Mouse (Mus musculus): ENCODE results near the gene Spi1.
"Not testable (repeated sequence)": the region's sequence is repeated elsewhere in the genome, so short reads cannot be mapped to it uniquely, and the experiment has no call there.

Spi1 gene

DNA sequence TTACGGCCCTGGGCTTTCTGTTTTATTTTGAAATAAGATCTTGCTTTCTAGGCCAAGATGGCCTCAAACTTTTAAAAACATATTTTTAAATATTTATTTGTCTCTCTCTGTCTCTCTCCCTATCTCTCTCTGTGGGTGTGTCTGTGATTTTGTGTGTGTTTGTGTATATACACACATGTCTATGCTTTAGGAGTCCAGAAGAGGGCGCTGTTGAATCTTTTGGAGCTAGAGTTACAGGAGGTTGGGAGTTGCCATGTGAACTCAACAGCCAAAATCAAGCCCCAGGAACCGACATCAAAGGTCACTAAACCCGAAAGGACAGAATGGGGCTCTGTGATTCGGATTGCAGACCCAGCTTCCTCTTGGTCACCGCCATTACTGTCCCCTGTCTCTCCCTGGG is 28.2 kb downstream of the Spi1 start:
- Histone ChIP-seq H3K4me3 (replicated peaks; ENCODE audit: low read length) (no peak overlapping the region), H3K9me3 (ENCODE audit: low read length) (no peaks in the 10 kb centered on the region), H3K27me3 (ENCODE audit: insufficient read depth, low read length) (peaks cover 3% of the 10 kb centered on the region; the same call in 1 of the 2 replicates), H3K4me1 (replicated peaks; ENCODE audit: low read depth, low read length) (peaks cover 39% of the 10 kb centered on the region), H3K36me3 (ENCODE audit: insufficient read depth, low read length) (no peaks in the 10 kb centered on the region)
- no peak for TF ChIP-seq NANOG (IDR thresholded peaks at IDR 0.05; ENCODE audit: borderline replicate concordance, low read length)
- peak; percentile 64 for TF ChIP-seq CTCF (conservative IDR thresholded peaks at IDR 0.05; ENCODE audit: low read length)
- no peak for TF ChIP-seq POU5F1 (IDR thresholded peaks at IDR 0.05; ENCODE audit: borderline replicate concordance, low read length)

GRCm38 (mm10) chr2:91111832-91112231 is 29.6 kb downstream of the Spi1 start:
- H3K36me3 ChIP-seq (ENCODE audit: insufficient read depth, low read length); H3K4me3 ChIP-seq (replicated peaks; ENCODE audit: low read length); H3K9me3 ChIP-seq (ENCODE audit: low read length): not testable (repeated sequence)
- H3K27me3 ChIP-seq (ENCODE audit: insufficient read depth, low read length): peaks cover 15% of the 10 kb centered on the region
- H3K4me1 ChIP-seq (replicated peaks; ENCODE audit: low read depth, low read length): peaks cover 42% of the 10 kb centered on the region

DNA sequence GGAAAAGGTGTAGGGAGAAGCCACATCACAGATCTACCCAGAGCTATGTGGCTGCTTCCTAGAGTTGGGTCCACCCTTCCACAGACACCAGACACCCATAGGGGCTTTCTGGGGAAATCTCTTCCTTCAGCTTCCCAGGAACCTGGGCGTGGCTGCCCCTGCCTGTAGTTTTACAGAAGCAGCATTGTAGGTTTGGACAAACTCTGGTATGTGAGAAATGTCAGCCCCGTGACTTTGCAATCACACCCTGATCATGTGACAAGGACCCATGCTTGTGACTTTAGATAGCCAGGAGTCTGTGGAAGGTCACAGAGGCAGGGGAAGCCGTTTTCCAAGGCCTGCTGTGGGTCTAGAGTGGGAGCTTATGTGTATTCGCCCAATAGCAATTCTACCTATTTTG is 30.3 kb downstream of the Spi1 start:
- no peak for TF ChIP-seq NANOG (IDR thresholded peaks at IDR 0.05; ENCODE audit: borderline replicate concordance, low read length)
- TF ChIP-seq CTCF (conservative IDR thresholded peaks at IDR 0.05; ENCODE audit: low read length): no peak
- TF ChIP-seq POU5F1 (IDR thresholded peaks at IDR 0.05; ENCODE audit: borderline replicate concordance, low read length): no peak
- Histone ChIP-seq H3K4me3 (replicated peaks; ENCODE audit: low read length) (no peak overlapping the region), H3K27me3 (ENCODE audit: insufficient read depth, low read length) (peaks cover 21% of the 10 kb centered on the region), H3K4me1 (replicated peaks; ENCODE audit: low read depth, low read length) (peaks cover 42% of the 10 kb centered on the region), H3K9me3 (ENCODE audit: low read length) (no peaks in the 10 kb centered on the region), H3K36me3 (ENCODE audit: insufficient read depth, low read length) (no peaks in the 10 kb centered on the region)

DNA sequence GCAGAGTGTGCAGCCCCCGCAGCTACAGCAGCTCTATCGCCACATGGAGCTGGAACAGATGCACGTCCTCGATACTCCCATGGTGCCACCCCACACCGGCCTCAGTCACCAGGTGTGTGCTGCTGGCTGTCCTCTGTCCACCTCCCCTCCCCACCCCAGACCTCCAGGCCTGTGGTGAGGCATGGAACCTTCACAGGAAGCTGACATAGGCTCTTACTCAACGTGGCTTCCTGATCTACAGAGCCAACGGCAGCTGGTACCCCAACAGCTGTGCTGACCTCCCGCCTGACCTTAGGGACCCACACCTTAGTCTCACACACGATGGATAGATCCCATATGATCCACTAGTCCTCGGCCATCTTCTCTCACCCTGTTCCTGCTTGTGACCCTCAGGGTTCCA is 31.1 kb downstream of the Spi1 start:
- Histone ChIP-seq H3K9me3 (ENCODE audit: low read length) (no peaks in the 10 kb centered on the region), H3K27me3 (ENCODE audit: insufficient read depth, low read length) (peaks cover 29% of the 10 kb centered on the region), H3K4me1 (replicated peaks; ENCODE audit: low read depth, low read length) (peaks cover 42% of the 10 kb centered on the region), H3K4me3 (replicated peaks; ENCODE audit: low read length) (peak overlapping the region; percentile 17; the same call in 1 of the 2 replicates), H3K36me3 (ENCODE audit: insufficient read depth, low read length) (no peaks in the 10 kb centered on the region)
- no peak for TF ChIP-seq POU5F1 (IDR thresholded peaks at IDR 0.05; ENCODE audit: borderline replicate concordance, low read length)
- no peak for TF ChIP-seq NANOG (IDR thresholded peaks at IDR 0.05; ENCODE audit: borderline replicate concordance, low read length)
- no peak for TF ChIP-seq CTCF (conservative IDR thresholded peaks at IDR 0.05; ENCODE audit: low read length)

DNA sequence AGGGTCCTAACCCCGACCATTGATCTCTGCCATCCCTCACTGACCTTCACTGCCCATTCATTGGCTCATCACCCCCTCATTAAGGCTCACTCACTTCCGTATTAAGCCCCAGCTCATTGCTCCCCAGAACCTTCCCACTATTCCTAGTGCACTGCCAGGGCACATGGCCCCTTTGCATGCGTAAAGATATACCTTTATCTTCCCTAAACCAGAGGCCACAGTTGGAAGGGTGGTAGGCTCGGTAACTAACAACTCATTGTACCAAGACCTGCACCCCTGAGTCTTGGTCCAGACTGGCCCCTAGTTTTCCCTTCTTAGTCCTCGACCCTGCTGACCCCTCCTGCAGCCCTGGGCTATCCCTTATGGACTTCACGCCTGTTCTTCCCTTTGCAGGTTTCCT is 31.7 kb downstream of the Spi1 start:
- TF ChIP-seq NANOG (IDR thresholded peaks at IDR 0.05; ENCODE audit: borderline replicate concordance, low read length): no peak
- TF ChIP-seq CTCF (conservative IDR thresholded peaks at IDR 0.05; ENCODE audit: low read length): no peak
- TF ChIP-seq POU5F1 (IDR thresholded peaks at IDR 0.05; ENCODE audit: borderline replicate concordance, low read length): no peak
- Histone ChIP-seq H3K4me3 (replicated peaks; ENCODE audit: low read length) (no peak overlapping the region), H3K9me3 (ENCODE audit: low read length) (no peaks in the 10 kb centered on the region), H3K27me3 (ENCODE audit: insufficient read depth, low read length) (peaks cover 33% of the 10 kb centered on the region), H3K36me3 (ENCODE audit: insufficient read depth, low read length) (no peaks in the 10 kb centered on the region), H3K4me1 (replicated peaks; ENCODE audit: low read depth, low read length) (peaks cover 46% of the 10 kb centered on the region)

DNA sequence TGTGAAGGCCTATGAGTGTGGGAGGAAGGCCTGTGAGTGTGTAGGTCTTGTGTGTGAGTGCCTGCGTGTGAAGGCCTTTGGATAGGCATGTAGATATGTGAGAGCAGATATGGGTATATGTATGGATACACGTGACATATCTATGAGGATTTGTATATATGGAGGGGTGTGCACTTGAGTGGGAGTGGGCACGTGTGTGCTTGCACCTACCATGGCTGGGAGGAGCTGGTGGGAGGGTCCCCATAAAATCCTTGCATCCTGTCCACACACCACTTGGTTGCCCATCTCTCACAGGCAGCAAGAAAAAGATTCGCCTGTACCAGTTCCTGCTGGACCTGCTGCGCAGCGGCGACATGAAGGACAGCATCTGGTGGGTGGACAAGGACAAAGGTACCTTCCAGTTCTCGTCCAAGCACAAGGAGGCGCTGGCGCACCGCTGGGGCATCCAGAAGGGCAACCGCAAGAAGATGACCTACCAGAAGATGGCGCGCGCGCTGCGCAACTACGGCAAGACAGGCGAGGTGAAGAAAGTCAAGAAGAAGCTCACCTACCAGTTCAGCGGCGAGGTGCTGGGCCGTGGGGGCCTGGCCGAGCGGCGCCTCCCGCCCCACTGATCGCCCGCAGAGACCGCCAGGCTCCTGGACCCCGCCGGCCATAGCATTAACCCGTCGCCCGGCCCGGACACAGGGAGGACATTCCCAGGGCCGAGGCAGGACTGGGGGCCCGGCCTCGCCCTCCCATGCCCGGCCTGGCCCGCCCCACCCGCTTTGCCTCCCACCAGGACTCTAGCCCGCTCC is 32.8 kb downstream of the Spi1 start:
- Histone ChIP-seq H3K4me3 (replicated peaks; ENCODE audit: low read length) (peak overlapping the region; percentile 78), H3K9me3 (ENCODE audit: low read length) (no peaks in the 10 kb centered on the region), H3K4me1 (replicated peaks; ENCODE audit: low read depth, low read length) (peaks cover 50% of the 10 kb centered on the region), H3K27me3 (ENCODE audit: insufficient read depth, low read length) (peaks cover 43% of the 10 kb centered on the region), H3K36me3 (ENCODE audit: insufficient read depth, low read length) (no peaks in the 10 kb centered on the region)
- TF ChIP-seq CTCF (conservative IDR thresholded peaks at IDR 0.05; ENCODE audit: low read length): peak; percentile 90
- no peak for TF ChIP-seq POU5F1 (IDR thresholded peaks at IDR 0.05; ENCODE audit: borderline replicate concordance, low read length)

GRCm38 (mm10) chr2:91115578-91115970 is 33.4 kb downstream of the Spi1 start:
- Histone ChIP-seq H3K4me1 (replicated peaks; ENCODE audit: low read depth, low read length) (peaks cover 48% of the 10 kb centered on the region), H3K27me3 (ENCODE audit: insufficient read depth, low read length) (peaks cover 48% of the 10 kb centered on the region), H3K9me3 (ENCODE audit: low read length) (no peaks in the 10 kb centered on the region), H3K4me3 (replicated peaks; ENCODE audit: low read length) (peak overlapping the region; percentile 78), H3K36me3 (ENCODE audit: insufficient read depth, low read length) (no peaks in the 10 kb centered on the region)
- TF ChIP-seq POU5F1 (IDR thresholded peaks at IDR 0.05; ENCODE audit: borderline replicate concordance, low read length): no peak
- TF ChIP-seq NANOG (IDR thresholded peaks at IDR 0.05; ENCODE audit: borderline replicate concordance, low read length): no peak
- TF ChIP-seq CTCF (conservative IDR thresholded peaks at IDR 0.05; ENCODE audit: low read length): no peak

DNA sequence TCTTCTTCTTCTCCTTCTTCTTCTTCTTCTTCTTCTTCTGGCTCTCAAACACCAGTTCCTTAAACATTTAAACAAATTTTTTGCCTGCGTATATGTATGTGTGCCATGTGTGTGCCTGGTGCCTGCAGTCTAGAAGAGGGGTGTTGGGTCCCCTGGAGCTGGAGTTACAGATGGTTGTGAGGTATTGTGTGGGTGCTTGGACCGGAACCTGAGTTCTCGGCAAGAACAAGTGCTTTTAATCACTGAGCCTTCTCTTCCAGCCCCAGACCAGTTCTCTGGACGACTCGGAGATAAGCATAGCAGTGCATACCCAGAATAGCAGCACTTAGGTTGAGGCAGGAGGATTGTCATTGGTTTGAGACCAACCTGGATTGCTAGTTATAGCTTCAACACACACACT is 34.7 kb downstream of the Spi1 start:
- Histone ChIP-seq H3K4me1 (replicated peaks; ENCODE audit: low read depth, low read length) (peaks cover 37% of the 10 kb centered on the region), H3K9me3 (ENCODE audit: low read length) (no peaks in the 10 kb centered on the region), H3K4me3 (replicated peaks; ENCODE audit: low read length) (no peak overlapping the region), H3K27me3 (ENCODE audit: insufficient read depth, low read length) (peaks cover 59% of the 10 kb centered on the region), H3K36me3 (ENCODE audit: insufficient read depth, low read length) (no peaks in the 10 kb centered on the region)
- no peak for TF ChIP-seq POU5F1 (IDR thresholded peaks at IDR 0.05; ENCODE audit: borderline replicate concordance, low read length)
- TF ChIP-seq CTCF (conservative IDR thresholded peaks at IDR 0.05; ENCODE audit: low read length): no peak
- TF ChIP-seq NANOG (IDR thresholded peaks at IDR 0.05; ENCODE audit: borderline replicate concordance, low read length): no peak
